ENCODE assay signal across 18 mouse cellular contexts in genomic region chr6:93909976-93910375, GRCm38 (mm10).
A peak's percentile ranks its signal among the peaks of the same experiment; 100 is the strongest.
DNase-seq lines count a peak whose midpoint lies in the region; ATAC-seq and TF ChIP-seq lines count a peak whose summit lies in the region.
"Had no signal": no experiment of that assay in that cellular context is flagged by ENCODE, and none has a peak within 500 bp of the region (broad histone marks: within the 10 kb centered on the region; RNA-seq: fewer than 3 reads in every experiment).

No protein-coding gene starts in this region.

- H3K27me3 ChIP-seq in neural tube, embryonic 11.5 days (ENCODE audit: control insufficient read depth, insufficient read depth, low read length): no peaks in the 10 kb centered on the region
- no peaks in the 10 kb centered on the region for H3K27me3 ChIP-seq in hindbrain, embryonic 14.5 days (ENCODE audit: control insufficient read depth, insufficient read depth, low read length)
- H3K27me3 ChIP-seq in midbrain, embryonic 15.5 days (replicated peaks): no peaks in the 10 kb centered on the region
- H3K27me3 ChIP-seq: stomach, embryonic 15.5 days had no signal

- H3K9me3 ChIP-seq in neural tube, embryonic 11.5 days (ENCODE audit: control insufficient read depth, low read length): no peaks in the 10 kb centered on the region
- H3K9me3 ChIP-seq in hindbrain, embryonic 14.5 days (ENCODE audit: control insufficient read depth, low read length): no peaks in the 10 kb centered on the region
- no peaks in the 10 kb centered on the region for H3K9me3 ChIP-seq in midbrain, embryonic 15.5 days
- H3K9me3 ChIP-seq: heart, embryonic 10.5 days; stomach, embryonic 15.5 days had no signal

- no peaks in the 10 kb centered on the region; the same call in 1 of the 2 replicates for H3K36me3 ChIP-seq in neural tube, embryonic 11.5 days (ENCODE audit: control insufficient read depth, insufficient read depth, low read length)
- no peaks in the 10 kb centered on the region for H3K36me3 ChIP-seq in hindbrain, embryonic 14.5 days (replicated peaks; ENCODE audit: control insufficient read depth, insufficient read depth)
- H3K36me3 ChIP-seq in midbrain, embryonic 15.5 days (replicated peaks): no peaks in the 10 kb centered on the region
- H3K36me3 ChIP-seq: heart, embryonic 10.5 days; stomach, embryonic 15.5 days had no signal

- intact Hi-C loops in left cerebral cortex, adult 2 months (cut with DNase I): loop anchor here (5.0 kb wide), 1 partner anchor 123 kb away; no protein-coding TSS in a partner anchor

- no peak overlapping the region for H3K9ac ChIP-seq in neural tube, embryonic 11.5 days (ENCODE audit: low read length)
- peak overlapping the region; percentile 12; the same call in 1 of the 2 replicates for H3K9ac ChIP-seq in hindbrain, embryonic 14.5 days
- no peak overlapping the region for H3K9ac ChIP-seq in midbrain, embryonic 15.5 days
- H3K9ac ChIP-seq: stomach, embryonic 15.5 days had no signal

- peaks cover 23% of the 10 kb centered on the region for H3K4me1 ChIP-seq in neural tube, embryonic 11.5 days (ENCODE audit: control insufficient read depth, insufficient read depth, low read length)
- peaks cover 38% of the 10 kb centered on the region for H3K4me1 ChIP-seq in hindbrain, embryonic 14.5 days (replicated peaks; ENCODE audit: control insufficient read depth, insufficient read depth, low read length)
- H3K4me1 ChIP-seq in midbrain, embryonic 15.5 days: peaks cover 40% of the 10 kb centered on the region

- H3K4me3 ChIP-seq in neural tube, embryonic 11.5 days (ENCODE audit: low read depth, low read length): no peak overlapping the region
- H3K4me3 ChIP-seq in hindbrain, embryonic 14.5 days (replicated peaks; ENCODE audit: low read length): peak overlapping the region; percentile 39; the same call in 1 of the 2 replicates
- peak overlapping the region; percentile 57; the same call in 1 of the 2 replicates for H3K4me3 ChIP-seq in midbrain, embryonic 15.5 days
- H3K4me3 ChIP-seq in left cerebral cortex, adult 2 months: no peak overlapping the region
- H3K4me3 ChIP-seq: heart, embryonic 10.5 days; stomach, embryonic 15.5 days had no signal

- H3K27ac ChIP-seq in neural tube, embryonic 11.5 days (ENCODE audit: low read depth, low read length): no peak overlapping the region
- no peak overlapping the region for H3K27ac ChIP-seq in hindbrain, embryonic 14.5 days
- 0 out of 2 replicates have a peak overlapping the region, but pooled peaks have one; percentile 97 for H3K27ac ChIP-seq in midbrain, embryonic 15.5 days
- no peak overlapping the region for H3K27ac ChIP-seq in left cerebral cortex, adult 2 months
- H3K27ac ChIP-seq: heart, embryonic 10.5 days; kidney, postnatal 0 days; macrophage; stomach, embryonic 15.5 days had no signal

- no peak for TF ChIP-seq CTCF in left cerebral cortex, adult 2 months (IDR thresholded peaks at IDR 0.05)

- no peak for ATAC-seq in neural tube, embryonic 11.5 days (ENCODE audit: insufficient read depth, low FRiP score, low TSS enrichment)
- no peak for ATAC-seq in hindbrain, embryonic 14.5 days (ENCODE audit: low FRiP score)
- no peak for ATAC-seq in midbrain, embryonic 15.5 days (replicated peaks)
- ATAC-seq: activated CD4-positive, CD25-positive, alpha-beta regulatory T cell, adult 4 months; intestine, embryonic 16.5 days had no signal

- peak overlapping the region; percentile 66 for H3K4me2 ChIP-seq in neural tube, embryonic 11.5 days (ENCODE audit: low read depth)
- H3K4me2 ChIP-seq in hindbrain, embryonic 14.5 days (replicated peaks): peak overlapping the region; percentile 82
- H3K4me2 ChIP-seq in midbrain, embryonic 15.5 days: peak overlapping the region; percentile 63
- H3K4me2 ChIP-seq: stomach, embryonic 15.5 days had no signal

- no peak for DNase-seq in neural tube, embryonic 11.5 days (ENCODE audit: low spot score)
- no peak for DNase-seq in neural tube, embryonic 10.5 days (ENCODE audit: extremely low spot score, low spot score)
- no peak for DNase-seq in hindbrain, embryonic 14.5 days (ENCODE audit: low spot score)
- DNase-seq in frontal cortex, adult 2 months (ENCODE audit: extremely low spot score in 1 of 2, low spot score in 1 of 2): no peak
- no peak for DNase-seq in urinary bladder, adult 2 months (ENCODE audit: low spot score)
- no peak for DNase-seq in left cerebral cortex, adult 2 months (ENCODE audit: extremely low spot score in 1 of 2, low spot score in 2 of 2)
- DNase-seq: adrenal gland, postnatal 36 days; cerebellum, postnatal 36 days; layer of hippocampus, adult 9-11 months; liver; lung, adult 2 months had no signal

- WGBS in neural tube, embryonic 11.5 days: 85% methylated on average over 4 of the region's 4 CpGs
- WGBS in hindbrain, embryonic 14.5 days: 71% methylated on average over 4 of the region's 4 CpGs
- WGBS in midbrain, embryonic 15.5 days: 64% methylated on average over 4 of the region's 4 CpGs

Comparison
In these comparisons a context has a peak if more than half of its experiments do, and no peak if none do; other contexts are left out.
1. H3K4me3 ChIP-seq: peak in hindbrain, embryonic 14.5 days (single experiment) and midbrain, embryonic 15.5 days (single experiment); none in neural tube, embryonic 11.5 days (single experiment) and left cerebral cortex, adult 2 months (single experiment).
2. Peak in every context shown above with its lines, with median percentiles within 50 percentile points of each other: H3K4me2 ChIP-seq.